Mouse (Mus musculus) cerebellum, adult 9-11 months (tissue): ENCODE measurements at regions not wholly inside any gene's neighbourhood (a gene's known extent, or its start where the extent isn't known, plus 50 kb on each side); places are given as distances from the start of the nearest gene placed in this dataset.

ENCODE experiments used
- DNase-seq: peaks from one replicate; pipeline ENCODE4 v3.0.0; 2022

DNA sequence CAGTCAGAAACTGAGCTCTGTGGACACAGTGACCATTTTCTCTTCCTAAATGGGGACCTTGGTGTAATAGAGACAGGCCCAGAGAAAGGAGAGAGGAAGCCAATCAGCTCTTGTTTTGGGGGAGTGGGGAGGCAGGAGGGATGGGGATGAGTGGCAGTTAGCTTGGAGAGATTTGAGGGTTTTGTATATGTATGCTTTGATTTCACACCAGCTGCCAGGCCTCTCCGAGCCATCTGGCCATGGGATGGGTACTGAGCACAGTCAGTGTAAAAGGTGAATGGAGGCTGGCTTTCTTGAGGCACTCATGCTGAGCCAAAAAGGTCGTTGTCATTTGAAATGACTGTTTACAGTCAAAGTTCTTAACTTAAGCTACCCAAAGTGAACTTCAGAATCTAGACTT is 295.2 kb upstream of the Gadl1 start:
- no peak for DNase-seq

DNA sequence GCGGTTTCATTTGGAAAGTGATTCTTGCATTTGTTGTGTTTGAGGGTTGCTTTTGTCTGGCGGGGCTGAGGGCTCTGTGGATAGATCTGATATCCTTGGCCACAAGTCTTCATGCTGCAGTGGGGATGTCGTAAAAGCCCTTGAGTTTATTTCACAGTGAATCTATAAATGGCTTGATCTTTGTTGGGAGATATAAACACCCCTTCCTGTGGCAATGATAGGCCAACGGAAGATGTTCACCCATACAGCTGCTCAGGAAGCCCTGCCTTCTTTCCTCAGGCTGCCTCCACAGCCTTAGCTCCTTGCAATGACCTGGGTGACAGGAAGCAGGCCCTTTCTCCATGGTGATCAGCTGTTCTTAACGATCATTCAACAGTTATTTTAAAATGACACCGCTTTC is 291.3 kb upstream of the Gadl1 start:
- DNase-seq: no peak

GRCm38 (mm10) chr9:115623948-115624347 is 285.3 kb upstream of the Gadl1 start:
- no peak for DNase-seq

DNA sequence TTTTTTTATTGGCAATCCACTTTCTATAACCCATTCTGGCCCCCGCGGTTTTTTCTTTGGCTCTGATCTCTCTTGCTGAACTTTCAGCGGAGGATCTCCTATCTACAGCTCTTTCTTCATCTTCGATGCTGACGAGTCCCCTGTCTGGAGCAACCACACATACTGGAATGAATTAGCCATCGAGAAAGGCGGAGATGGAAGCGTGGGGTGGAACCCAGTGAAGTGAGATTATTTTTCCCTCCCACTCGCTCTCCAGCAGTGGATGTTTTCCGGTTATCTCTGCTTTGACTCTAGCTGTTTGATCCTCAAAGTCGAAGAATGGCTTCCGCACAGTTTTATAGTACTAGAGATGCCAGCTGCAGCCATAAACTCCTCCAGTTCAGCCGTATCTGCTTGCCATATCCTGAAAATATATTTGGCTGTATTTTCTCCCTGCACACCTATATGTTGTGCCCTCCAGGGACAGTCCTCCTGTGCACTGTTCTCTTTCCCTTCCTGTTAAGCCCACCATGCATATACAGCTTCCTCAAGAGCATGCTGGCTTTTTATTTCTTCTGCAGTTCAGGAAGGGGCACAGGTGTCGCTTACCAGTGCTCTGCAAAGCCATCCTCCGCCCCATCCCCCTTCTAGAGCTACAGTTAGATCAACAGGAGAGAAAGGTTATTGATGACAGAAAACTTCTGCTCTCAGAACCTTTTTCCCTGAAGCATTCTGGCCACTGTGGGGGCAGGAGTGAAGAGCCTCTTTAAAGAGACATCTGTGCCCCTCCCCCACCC is 284.3 kb upstream of the Gadl1 start:
- DNase-seq: no peak

DNA sequence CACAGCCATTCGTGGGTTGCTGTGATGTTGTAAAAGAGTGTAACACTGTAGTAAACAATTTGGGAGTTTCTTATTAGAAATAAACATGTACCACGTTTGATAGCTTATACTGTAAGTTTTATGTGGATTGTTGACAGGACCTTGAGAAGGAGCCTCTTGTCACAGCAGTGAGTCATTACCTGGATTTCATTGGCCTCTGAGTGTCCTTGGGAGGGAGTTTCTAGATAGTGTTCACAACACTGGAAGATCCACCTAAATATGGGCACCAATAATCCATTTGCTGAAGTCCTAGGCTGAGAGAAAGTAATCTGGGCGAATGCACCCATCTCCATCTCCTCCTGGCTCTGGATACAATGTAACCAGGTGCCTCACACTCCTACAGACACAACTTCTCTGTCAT is 281.7 kb upstream of the Gadl1 start:
- no peak for DNase-seq

GRCm38 (mm10) chr9:115637114-115637513 is 272.1 kb upstream of the Gadl1 start:
- no peak for DNase-seq

GRCm38 (mm10) chr9:115640781-115641180 is 268.5 kb upstream of the Gadl1 start:
- DNase-seq: no peak

- DNase-seq: no peak
Measured at GRCm38 (mm10) chr9:115642032-115642431, 267.2 kb upstream of the Gadl1 start.

- DNase-seq: no peak
Measured at GRCm38 (mm10) chr9:115644953-115645352, 264.3 kb upstream of the Gadl1 start.

DNA sequence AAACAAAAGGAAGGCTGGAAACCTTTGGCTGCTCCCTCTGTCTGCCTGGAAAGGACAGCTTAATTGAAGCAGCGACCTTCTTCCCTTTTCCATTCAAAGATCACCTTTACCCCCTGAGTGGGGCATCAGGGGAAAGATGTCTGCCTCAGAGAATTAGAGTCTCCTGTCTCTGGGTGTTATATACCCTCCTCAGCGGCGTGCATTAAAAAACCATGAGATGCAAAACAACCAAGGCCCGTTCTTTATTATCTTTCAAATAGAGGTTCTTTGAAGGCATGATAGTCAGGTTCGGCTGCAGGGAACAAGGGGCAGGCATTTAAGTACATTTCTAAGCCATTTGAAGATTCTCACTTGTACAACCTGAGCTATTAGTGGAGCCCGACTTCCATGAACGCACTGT is 263.0 kb upstream of the Gadl1 start:
- no peak for DNase-seq

- no peak for DNase-seq
Measured at GRCm38 (mm10) chr9:115651708-115652107, 257.5 kb upstream of the Gadl1 start.

- DNase-seq: no peak
Measured at GRCm38 (mm10) chr9:115653116-115653515, 256.1 kb upstream of the Gadl1 start.

GRCm38 (mm10) chr9:115654933-115655332 is 254.3 kb upstream of the Gadl1 start:
- DNase-seq: no peak

GRCm38 (mm10) chr9:115656538-115656937 is 252.7 kb upstream of the Gadl1 start:
- DNase-seq: no peak

DNA sequence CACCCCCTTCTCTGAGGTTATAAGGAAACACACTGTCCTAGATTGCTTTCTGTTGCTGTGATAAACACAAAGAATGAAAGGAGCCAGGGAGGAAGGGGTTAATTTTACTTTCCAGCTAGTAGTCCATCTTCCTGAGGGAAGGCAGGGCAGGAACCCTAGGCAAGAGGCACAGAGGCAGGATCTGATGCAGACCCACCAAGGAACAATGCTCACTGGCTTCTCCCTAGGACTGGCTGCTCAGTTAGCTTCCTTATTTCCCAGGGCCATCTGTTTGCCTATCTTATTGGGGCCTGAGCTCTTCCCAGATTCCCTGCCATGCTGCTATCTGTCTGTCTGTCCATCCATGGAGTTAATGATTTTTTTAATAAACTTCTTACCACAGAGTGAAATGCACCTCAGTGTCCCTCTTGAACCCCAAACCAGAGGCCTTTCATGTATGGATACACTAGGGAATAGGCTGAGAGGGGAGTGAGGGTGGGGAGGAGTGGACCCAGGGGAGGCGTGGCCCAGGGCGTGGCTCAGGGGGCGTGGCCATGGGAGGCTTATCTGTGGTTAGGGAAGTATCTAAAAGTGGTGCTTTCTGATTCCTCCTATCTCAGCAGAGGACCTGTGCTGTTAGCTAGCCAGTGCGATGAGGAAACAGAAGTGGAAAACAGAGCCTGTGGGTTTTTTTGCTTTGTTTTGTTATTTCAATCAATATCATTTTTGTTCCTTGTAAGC is 252.1 kb upstream of the Gadl1 start:
- no peak for DNase-seq

DNA sequence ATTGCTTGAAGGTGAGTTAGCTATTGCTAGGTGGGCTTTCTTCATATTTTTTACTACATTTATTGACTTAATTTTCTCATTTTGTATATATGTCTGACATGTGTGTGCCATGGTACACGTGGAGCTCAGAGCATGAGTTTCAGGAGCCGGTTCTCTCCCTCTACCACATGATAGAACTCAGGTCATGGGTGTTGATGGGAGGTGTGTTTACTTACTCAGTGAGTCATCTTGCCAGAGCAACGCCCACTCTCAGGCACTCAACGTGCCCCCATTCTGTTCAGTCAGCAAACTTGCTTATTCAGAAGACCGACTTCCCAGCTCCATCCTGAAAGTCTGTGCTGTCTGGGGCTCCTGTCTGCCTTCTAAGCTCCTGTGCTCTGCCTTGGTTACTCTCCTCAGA is 250.8 kb upstream of the Gadl1 start:
- DNase-seq: no peak

GRCm38 (mm10) chr9:115660371-115660770 is 248.9 kb upstream of the Gadl1 start:
- no peak for DNase-seq

DNA sequence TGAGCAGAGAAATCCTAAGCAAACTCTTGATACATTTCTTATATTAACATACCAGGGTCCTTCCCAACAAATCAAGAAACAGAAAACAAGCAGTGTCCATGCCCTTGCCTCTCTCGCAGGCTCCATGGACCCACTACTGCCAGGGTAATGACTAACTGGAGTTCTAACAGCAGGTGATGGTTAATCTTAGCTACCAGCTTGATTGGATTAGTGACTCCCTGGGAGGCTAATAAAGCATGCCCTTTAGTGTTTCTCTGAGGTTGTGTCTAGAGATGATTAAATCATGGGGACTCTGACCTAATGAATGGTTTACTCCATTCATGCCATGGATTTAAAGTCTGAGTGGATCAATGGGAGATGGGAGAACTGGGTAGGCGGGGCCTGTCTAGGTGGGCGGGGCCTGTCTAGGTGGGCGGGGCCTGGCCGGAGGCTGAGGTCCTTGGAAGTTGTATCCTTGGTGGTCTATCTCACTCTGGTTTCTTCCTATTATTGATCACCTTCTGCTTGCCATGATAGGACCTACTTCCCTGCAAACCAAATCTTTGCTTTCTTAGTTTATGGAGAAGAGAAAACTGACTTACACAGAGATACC is 247.3 kb upstream of the Gadl1 start:
- DNase-seq: no peak

- no peak for DNase-seq
Measured at GRCm38 (mm10) chr9:115665337-115666004, 243.8 kb upstream of the Gadl1 start.

- no peak for DNase-seq
Measured at GRCm38 (mm10) chr9:115666530-115666929, 242.7 kb upstream of the Gadl1 start.

DNA sequence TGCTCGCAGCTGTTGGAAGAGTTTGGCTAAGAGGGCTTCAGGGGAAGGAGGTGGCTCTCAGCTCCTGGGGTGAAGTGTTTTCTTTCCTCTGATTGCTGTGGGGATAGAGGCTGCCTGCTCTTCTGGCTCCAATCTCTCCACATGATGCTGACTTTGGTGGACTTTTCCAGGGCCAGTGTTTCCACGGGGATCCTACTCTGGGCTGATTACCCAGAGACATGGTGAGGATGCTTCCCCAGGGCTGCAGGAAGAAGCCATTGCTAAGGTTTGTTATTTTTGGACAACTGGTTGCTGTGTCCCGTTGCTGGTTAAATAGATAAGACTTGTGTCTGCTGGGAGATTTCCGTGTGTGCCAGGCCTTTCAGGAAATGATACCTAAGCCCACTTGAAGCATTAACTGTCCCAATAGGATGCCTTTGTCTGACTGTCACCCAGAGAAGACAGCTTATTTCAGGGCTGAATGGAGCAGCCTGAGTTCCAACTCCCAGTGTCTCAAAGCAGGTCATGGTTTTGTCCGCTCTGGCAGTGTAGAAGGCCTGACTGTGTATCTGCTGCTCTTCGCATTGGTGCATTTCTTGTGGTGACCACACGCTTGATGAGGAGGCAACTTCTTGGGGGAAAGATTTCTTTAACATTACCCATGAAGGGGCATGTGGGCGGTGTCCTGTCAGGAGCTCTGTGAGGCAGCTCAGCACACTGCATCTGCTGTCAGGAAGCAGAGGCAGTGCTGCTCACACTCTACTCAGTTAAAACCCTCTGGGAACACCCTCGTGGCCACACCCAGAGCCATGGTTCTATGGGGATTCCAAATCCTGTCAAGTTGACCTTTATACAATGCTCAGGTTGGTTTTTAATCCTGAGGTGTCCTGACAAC is 228.3 kb upstream of the Gadl1 start:
- no peak for DNase-seq

GRCm38 (mm10) chr9:115681841-115682240 is 227.4 kb upstream of the Gadl1 start:
- no peak for DNase-seq

- DNase-seq: no peak
Measured at GRCm38 (mm10) chr9:115683951-115684350, 225.3 kb upstream of the Gadl1 start.
